Mouse (Mus musculus) liver, embryonic 16.5 days (tissue): Measurements from ENCODE around the gene Sec23ip. TPM values are rescaled to one million over a fixed set of nuclear protein-coding genes. Genes with fewer than 3 reads are reported as not detected.

Source experiments
- ATAC-seq: fragments of 200-750 bp; cut with Nextera tagmentation; 2 replicates; pipeline ENCODE4 v1.8.0; 2017; ENCODE audit warnings: low read depth, mild to moderate bottlenecking, moderate number of reproducible peaks, moderate library complexity
- H3K27ac ChIP-seq: fragments of 300-500 bp; sonication (generic); 2 replicates; pipeline ENCODE4 v1.5.1; 2014; ENCODE audit warnings: mild to moderate bottlenecking, low read length
- H3K27me3 ChIP-seq: fragments of 300-500 bp; sonication (generic); 2 replicates; pipeline ENCODE4 v1.6.1; 2014; ENCODE audit warnings: low read depth, low read length, mixed read lengths; ENCODE audit not compliant: control insufficient read depth, insufficient read depth
- H3K36me3 ChIP-seq: fragments of 300-500 bp; sonication (generic); 2 replicates; pipeline ENCODE4 v1.6.1; 2014; ENCODE audit warnings: mild to moderate bottlenecking; ENCODE audit not compliant: control insufficient read depth, insufficient read depth
- H3K4me1 ChIP-seq: fragments of 300-500 bp; sonication (generic); 2 replicates; pipeline ENCODE4 v1.6.1; 2014; ENCODE audit warnings: low read depth, low read length, mixed read lengths; ENCODE audit not compliant: control insufficient read depth
- H3K4me2 ChIP-seq: fragments of 300-500 bp; sonication (generic); 2 replicates; pipeline ENCODE4 v1.6.1; 2014; ENCODE audit warnings: low read depth, low read length, mixed read lengths
- H3K4me3 ChIP-seq: fragments of 300-500 bp; sonication (generic); 2 replicates; pipeline ENCODE4 v1.5.1; 2014; ENCODE audit warnings: low read depth, mild to moderate bottlenecking, low read length
- H3K9ac ChIP-seq: fragments of 300-500 bp; sonication (generic); 2 replicates; pipeline ENCODE4 v1.6.1; 2014; ENCODE audit warnings: low read depth, low read length
- H3K9me3 ChIP-seq: fragments of 300-500 bp; sonication (generic); replicated peaks from 2 replicates; pipeline ENCODE4 v1.6.1; 2016; ENCODE audit warnings: low read length; ENCODE audit not compliant: control insufficient read depth
- WGBS: fragments of 180-500 bp; shearing (Covaris S2); extraction: QIAGEN DNeasy Blood & Tissue Kit; methylation state at CpG from one replicate; pipeline ENCODE4 v1.1.7; 2014; ENCODE audit not compliant: insufficient replicate concordance; 5-methylcytosine and 5-hydroxymethylcytosine counted together
- polyA plus RNA-seq: library from polyadenylated mRNA; unstranded; fragments of >200 nt; fragmentation: Nextera tagmentation; extraction: Ambion mirVana; gene quantifications from 2 replicates; pipeline ENCODE4 v1.2.1, GENCODE M21; 2015

The Sec23ip gene
- polyA plus RNA-seq, 1 experiment from 2014 or later, result 16.8 TPM

- WGBS, result 52% methylated on average over 4 of the region's 4 CpGs
- no peak for ATAC-seq
- no peak overlapping the region for H3K4me3 ChIP-seq
- no peaks in the 10 kb centered on the region for H3K9me3 ChIP-seq
- H3K27ac ChIP-seq, result no peak overlapping the region
- peaks cover 24% of the 10 kb centered on the region for H3K4me1 ChIP-seq
- no peaks in the 10 kb centered on the region for H3K27me3 ChIP-seq
- no peak overlapping the region for H3K4me2 ChIP-seq
- no peak overlapping the region for H3K9ac ChIP-seq
- H3K36me3 ChIP-seq, result peaks cover 43% of the 10 kb centered on the region
Observed at GRCm38 (mm10) chr7:128752012-128752411, 7.3 kb downstream of the Sec23ip start.

- WGBS, result 83% methylated on average over 1 of the region's 1 CpGs
- Histone ChIP-seq H3K4me3 (no peak overlapping the region), H3K9me3 (no peaks in the 10 kb centered on the region), H3K9ac (no peak overlapping the region), H3K36me3 (peaks cover 63% of the 10 kb centered on the region), H3K4me2 (no peak overlapping the region), H3K27ac (no peak overlapping the region), H3K27me3 (no peaks in the 10 kb centered on the region), H3K4me1 (no peaks in the 10 kb centered on the region)
- ATAC-seq, result no peak
Observed at GRCm38 (mm10) chr7:128755396-128755795, 10.7 kb downstream of the Sec23ip start.

- WGBS, result 88% methylated on average over 4 of the region's 4 CpGs
- no peak overlapping the region for H3K27ac ChIP-seq
- H3K27me3 ChIP-seq, result no peaks in the 10 kb centered on the region
- no peaks in the 10 kb centered on the region for H3K4me1 ChIP-seq
- no peak overlapping the region for H3K4me3 ChIP-seq
- no peak overlapping the region for H3K4me2 ChIP-seq
- ATAC-seq, result no peak
- no peaks in the 10 kb centered on the region for H3K9me3 ChIP-seq
- no peak overlapping the region for H3K9ac ChIP-seq
- H3K36me3 ChIP-seq, result peaks cover 74% of the 10 kb centered on the region
Observed at GRCm38 (mm10) chr7:128758948-128759347, 14.2 kb downstream of the Sec23ip start.

- ATAC-seq, result no peak
- H3K36me3 ChIP-seq, result peaks cover 60% of the 10 kb centered on the region
Observed at GRCm38 (mm10) chr7:128766696-128767095, 22.0 kb downstream of the Sec23ip start.

GRCm38 (mm10) chr7:128777201-128777600, 32.5 kb downstream of the Sec23ip start:
- H3K4me1 ChIP-seq, result no peaks in the 10 kb centered on the region
- ATAC-seq, result no peak
- no peaks in the 10 kb centered on the region for H3K9me3 ChIP-seq
- H3K4me3 ChIP-seq, result no peak overlapping the region
- peaks cover 57% of the 10 kb centered on the region for H3K36me3 ChIP-seq
- H3K27ac ChIP-seq, result no peak overlapping the region
- H3K4me2 ChIP-seq, result no peak overlapping the region
- no peak overlapping the region for H3K9ac ChIP-seq
- 78% methylated on average over 6 of the region's 6 CpGs for WGBS
- no peaks in the 10 kb centered on the region for H3K27me3 ChIP-seq

More at GRCm38 (mm10) chr7:128766696-128767095, 22.0 kb downstream of the Sec23ip start:
- Histone ChIP-seq H3K9me3 (no peaks in the 10 kb centered on the region), H3K27ac (no peak overlapping the region), H3K4me3 (no peak overlapping the region), H3K4me1 (no peaks in the 10 kb centered on the region), H3K4me2 (no peak overlapping the region), H3K9ac (no peak overlapping the region), H3K27me3 (no peaks in the 10 kb centered on the region)

- Histone ChIP-seq H3K4me1 (no peaks in the 10 kb centered on the region), H3K4me2 (no peak overlapping the region), H3K36me3 (peaks cover 53% of the 10 kb centered on the region), H3K27me3 (no peaks in the 10 kb centered on the region), H3K4me3 (no peak overlapping the region), H3K9me3 (no peaks in the 10 kb centered on the region), H3K9ac (no peak overlapping the region), H3K27ac (no peak overlapping the region)
- WGBS, result 48% methylated on average over 6 of the region's 6 CpGs
- ATAC-seq, result no peak
Observed at GRCm38 (mm10) chr7:128779305-128779704, 34.6 kb downstream of the Sec23ip start.

- no peak overlapping the region for H3K27ac ChIP-seq
- WGBS, result 81% methylated on average over 3 of the region's 3 CpGs
- peaks cover 52% of the 10 kb centered on the region for H3K36me3 ChIP-seq
- H3K9ac ChIP-seq, result no peak overlapping the region
- no peak overlapping the region for H3K4me3 ChIP-seq
- H3K9me3 ChIP-seq, result no peaks in the 10 kb centered on the region
- no peaks in the 10 kb centered on the region for H3K4me1 ChIP-seq
- H3K27me3 ChIP-seq, result no peaks in the 10 kb centered on the region
- ATAC-seq, result no peak
- H3K4me2 ChIP-seq, result no peak overlapping the region
Observed at GRCm38 (mm10) chr7:128781846-128782245, 37.1 kb downstream of the Sec23ip start.

GRCm38 (mm10) chr7:128790045-128790444, 45.3 kb downstream of the Sec23ip start:
- Histone ChIP-seq H3K4me1 (no peaks in the 10 kb centered on the region), H3K9ac (no peak overlapping the region), H3K27me3 (no peaks in the 10 kb centered on the region), H3K4me3 (no peak overlapping the region), H3K36me3 (peaks cover 2% of the 10 kb centered on the region), H3K4me2 (no peak overlapping the region), H3K27ac (no peak overlapping the region), H3K9me3 (no peaks in the 10 kb centered on the region)
- 65% methylated on average over 4 of the region's 4 CpGs for WGBS
- ATAC-seq, result no peak

- H3K4me1 ChIP-seq, result no peaks in the 10 kb centered on the region
Observed at GRCm38 (mm10) chr7:128793464-128793863, 48.7 kb downstream of the Sec23ip start.

More at GRCm38 (mm10) chr7:128793464-128793863, 48.7 kb downstream of the Sec23ip start:
- no peak overlapping the region for H3K27ac ChIP-seq
- H3K9me3 ChIP-seq, result no peaks in the 10 kb centered on the region
- H3K4me3 ChIP-seq, result no peak overlapping the region
- H3K27me3 ChIP-seq, result no peaks in the 10 kb centered on the region
- no peak overlapping the region for H3K4me2 ChIP-seq
- no peaks in the 10 kb centered on the region for H3K36me3 ChIP-seq
- ATAC-seq, result no peak
- 63% methylated on average over 4 of the region's 4 CpGs for WGBS
- no peak overlapping the region for H3K9ac ChIP-seq
